Mouse (Mus musculus) midbrain, embryonic 11.5 days (tissue): ENCODE measurements around the gene Frmd4a. TPM values are rescaled to one million over a fixed set of nuclear protein-coding genes. Genes with fewer than 3 reads are reported as not detected.
A peak's percentile ranks its signal among the peaks of the same experiment; 100 is the strongest.

ENCODE experiments used
- ATAC-seq: fragments of 200-750 bp; cut with Nextera tagmentation; 2 replicates; pipeline ENCODE4 v1.8.0; 2017; ENCODE audit warnings: moderate TSS enrichment, moderate library complexity; ENCODE audit not compliant: low FRiP score
- DNase-seq: peaks from one replicate; pipeline ENCODE4 v3.0.0; 2015; ENCODE audit warnings: low spot score; ENCODE audit errors: missing footprints
- H3K27ac ChIP-seq: fragments of 300-500 bp; sonication (generic); 2 replicates; pipeline ENCODE4 v1.5.1; 2014; ENCODE audit warnings: low read depth, low read length
- H3K27me3 ChIP-seq: fragments of 300-500 bp; sonication (generic); 2 replicates; pipeline ENCODE4 v1.6.1; 2014; ENCODE audit warnings: mild to moderate bottlenecking, low read length, moderate library complexity, mixed read lengths; ENCODE audit not compliant: control insufficient read depth, insufficient read depth
- H3K36me3 ChIP-seq: fragments of 300-500 bp; sonication (generic); 2 replicates; pipeline ENCODE4 v1.6.1; 2014; ENCODE audit warnings: mild to moderate bottlenecking, low read length, moderate library complexity, mixed read lengths; ENCODE audit not compliant: control insufficient read depth, insufficient read depth
- H3K4me1 ChIP-seq: fragments of 300-500 bp; sonication (generic); 2 replicates; pipeline ENCODE4 v1.6.1; 2014; ENCODE audit warnings: low read length; ENCODE audit not compliant: control insufficient read depth, insufficient read depth
- H3K4me2 ChIP-seq: fragments of 300-500 bp; sonication (generic); 2 replicates; pipeline ENCODE4 v1.6.1; 2014; ENCODE audit warnings: mild to moderate bottlenecking, moderate library complexity
- H3K4me3 ChIP-seq: fragments of 300-500 bp; sonication (generic); 2 replicates; pipeline ENCODE4 v1.5.1; 2014; ENCODE audit warnings: low read depth, low read length
- H3K9ac ChIP-seq: fragments of 300-500 bp; sonication (generic); 2 replicates; pipeline ENCODE4 v1.6.1; 2014; ENCODE audit warnings: low read length
- H3K9me3 ChIP-seq: fragments of 300-500 bp; sonication (generic); 2 replicates; pipeline ENCODE4 v1.6.1; 2016; ENCODE audit warnings: low read length; ENCODE audit not compliant: control insufficient read depth
- WGBS: fragments of 180-500 bp; shearing (Covaris S2); extraction: QIAGEN DNeasy Blood & Tissue Kit; methylation state at CpG from one replicate; pipeline ENCODE4 v1.1.7; 2014; 5-methylcytosine and 5-hydroxymethylcytosine counted together
- polyA plus RNA-seq: library from polyadenylated mRNA; unstranded; fragments of >200 nt; fragmentation: Nextera tagmentation; extraction: Ambion mirVana; gene quantifications from 2 replicates; pipeline ENCODE4 v1.2.1, GENCODE M21; 2014

The Frmd4a gene
- polyA plus RNA-seq, 1 experiment from 2014 or later: 35.2 TPM

- Histone ChIP-seq H3K27me3 (no peaks in the 10 kb centered on the region), H3K4me1 (no peaks in the 10 kb centered on the region), H3K9me3 (no peaks in the 10 kb centered on the region), H3K4me3 (no peak overlapping the region), H3K36me3 (no peaks in the 10 kb centered on the region), H3K27ac (no peak overlapping the region), H3K9ac (no peak overlapping the region), H3K4me2 (no peak overlapping the region)
- ATAC-seq (no peak), DNase-seq (no peak)
- 69% methylated on average over 7 of the region's 7 CpGs for WGBS
Observed at GRCm38 (mm10) chr2:4209234-4209633, 191.7 kb downstream of the Frmd4a start.

- ATAC-seq: peak; percentile 43
- WGBS: 5% methylated on average over 1 of the region's 1 CpGs
Observed at GRCm38 (mm10) chr2:4222497-4222828, 204.9 kb downstream of the Frmd4a start.

DNA sequence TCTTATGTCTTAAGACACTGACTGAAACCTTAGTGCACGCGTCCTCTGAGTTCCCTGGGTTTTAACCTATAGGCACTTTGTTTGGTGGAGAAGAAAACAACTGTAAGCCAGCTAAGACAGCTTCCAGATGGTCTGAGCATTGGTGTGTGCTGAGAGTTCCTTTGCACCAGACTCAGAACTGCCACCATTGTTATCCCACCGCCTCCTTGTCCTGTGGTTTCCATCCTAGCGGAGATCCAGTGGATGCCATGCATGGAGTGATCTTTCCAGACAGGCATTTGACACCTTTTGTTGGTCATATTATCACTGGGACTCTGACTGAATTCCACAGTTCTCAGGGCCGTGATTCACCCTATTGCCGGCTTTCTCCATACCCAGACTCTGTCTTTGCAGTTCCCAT is 205.8 kb downstream of the Frmd4a start:
- ATAC-seq (no peak), DNase-seq (no peak)
- Histone ChIP-seq H3K4me2 (no peak overlapping the region), H3K27ac (no peak overlapping the region), H3K9ac (no peak overlapping the region), H3K4me3 (no peak overlapping the region), H3K36me3 (no peaks in the 10 kb centered on the region), H3K4me1 (peaks cover 13% of the 10 kb centered on the region; the same call in 1 of the 2 replicates), H3K9me3 (no peaks in the 10 kb centered on the region; the same call in 1 of the 2 replicates), H3K27me3 (no peaks in the 10 kb centered on the region)
- 84% methylated on average over 6 of the region's 6 CpGs for WGBS

More at GRCm38 (mm10) chr2:4222497-4222828, 204.9 kb downstream of the Frmd4a start:
- Histone ChIP-seq H3K4me3 (no peak overlapping the region), H3K4me1 (peaks cover 9% of the 10 kb centered on the region; the same call in 1 of the 2 replicates), H3K36me3 (no peaks in the 10 kb centered on the region), H3K27me3 (no peaks in the 10 kb centered on the region), H3K9me3 (no peaks in the 10 kb centered on the region; the same call in 1 of the 2 replicates), H3K27ac (no peak overlapping the region), H3K4me2 (no peak overlapping the region), H3K9ac (no peak overlapping the region)
- DNase-seq: peak; percentile 86

GRCm38 (mm10) chr2:4226941-4227558 is 209.5 kb downstream of the Frmd4a start:
- 85% methylated on average over 7 of the region's 7 CpGs for WGBS
- H3K9me3 ChIP-seq: no peaks in the 10 kb centered on the region; the same call in 1 of the 2 replicates
- no peak overlapping the region for H3K4me2 ChIP-seq
- no peak overlapping the region for H3K4me3 ChIP-seq
- H3K36me3 ChIP-seq: no peaks in the 10 kb centered on the region
- H3K9ac ChIP-seq: no peak overlapping the region
- no peaks in the 10 kb centered on the region for H3K27me3 ChIP-seq
- no peak overlapping the region for H3K27ac ChIP-seq
- H3K4me1 ChIP-seq: peaks cover 19% of the 10 kb centered on the region
- DNase-seq (no peak), ATAC-seq (no peak)

GRCm38 (mm10) chr2:4227563-4227962 is 210.0 kb downstream of the Frmd4a start:
- Histone ChIP-seq H3K36me3 (no peaks in the 10 kb centered on the region), H3K4me2 (no peak overlapping the region), H3K27ac (no peak overlapping the region), H3K9me3 (no peaks in the 10 kb centered on the region; the same call in 1 of the 2 replicates), H3K4me3 (no peak overlapping the region), H3K9ac (no peak overlapping the region), H3K4me1 (peaks cover 19% of the 10 kb centered on the region), H3K27me3 (no peaks in the 10 kb centered on the region)
- ATAC-seq (no peak), DNase-seq (no peak)
- 56% methylated on average over 4 of the region's 4 CpGs for WGBS

DNA sequence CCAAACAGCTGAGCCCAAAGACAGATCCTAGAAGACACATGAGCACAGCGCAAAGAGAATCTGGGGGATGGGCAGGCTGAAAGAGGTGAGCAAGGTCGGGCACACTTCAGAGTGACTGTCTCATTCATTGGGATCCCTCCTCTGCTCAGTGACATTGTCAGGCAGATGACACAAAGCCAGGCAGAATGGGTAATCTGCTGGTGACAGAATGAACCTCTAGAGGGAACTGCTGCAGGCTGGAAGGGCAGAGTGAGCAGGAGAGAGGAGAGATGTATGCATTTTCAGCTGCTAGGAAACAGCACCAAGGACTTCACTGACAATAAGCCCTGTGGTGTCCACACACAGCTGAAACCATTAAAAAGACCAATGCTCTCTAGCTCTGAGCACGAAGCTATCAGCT is 211.0 kb downstream of the Frmd4a start:
- ATAC-seq: 0 out of 2 replicates have a peak, but pooled peaks have one; percentile 30
- DNase-seq: no peak
- H3K27ac ChIP-seq: no peak overlapping the region
- no peak overlapping the region for H3K4me3 ChIP-seq
- H3K4me2 ChIP-seq: no peak overlapping the region
- H3K9me3 ChIP-seq: no peaks in the 10 kb centered on the region; the same call in 1 of the 2 replicates
- H3K27me3 ChIP-seq: no peaks in the 10 kb centered on the region
- WGBS: 35% methylated on average over 3 of the region's 3 CpGs
- no peak overlapping the region for H3K9ac ChIP-seq
- H3K36me3 ChIP-seq: no peaks in the 10 kb centered on the region
- peaks cover 26% of the 10 kb centered on the region for H3K4me1 ChIP-seq

DNA sequence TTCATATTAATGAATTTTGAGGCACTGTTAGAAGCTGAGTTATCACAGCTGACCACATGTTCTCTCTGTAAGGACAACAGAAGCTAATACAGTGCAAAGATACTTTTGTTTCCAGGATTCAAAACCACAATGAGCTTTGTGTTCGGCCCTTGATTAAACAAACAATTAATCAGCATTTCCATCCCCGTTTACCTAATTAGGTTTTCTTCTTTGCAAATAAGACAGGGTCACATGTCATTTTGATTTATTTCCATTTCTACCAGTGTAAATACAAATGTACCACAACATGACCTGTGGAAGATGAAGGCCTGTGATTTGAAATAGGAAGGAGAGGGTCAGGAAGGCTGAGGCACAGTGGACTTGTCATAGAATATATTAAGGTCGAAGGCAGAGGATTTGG is 214.8 kb downstream of the Frmd4a start:
- 56% methylated on average over 3 of the region's 3 CpGs for WGBS

GRCm38 (mm10) chr2:4232761-4233322 is 215.3 kb downstream of the Frmd4a start:
- Histone ChIP-seq H3K27ac (peak overlapping the region; percentile 57), H3K4me1 (peaks cover 23% of the 10 kb centered on the region), H3K27me3 (no peaks in the 10 kb centered on the region), H3K36me3 (no peaks in the 10 kb centered on the region), H3K9ac (no peak overlapping the region), H3K4me3 (no peak overlapping the region), H3K4me2 (peak overlapping the region; percentile 14; the same call in 1 of the 2 replicates), H3K9me3 (no peaks in the 10 kb centered on the region)
- DNase-seq (peak; percentile 90), ATAC-seq (peak; percentile 76)
- WGBS: 30% methylated on average over 10 of the region's 10 CpGs

More for the DNA sequence above, 214.8 kb downstream of the Frmd4a start:
- Histone ChIP-seq H3K27me3 (no peaks in the 10 kb centered on the region), H3K4me3 (no peak overlapping the region), H3K9ac (no peak overlapping the region), H3K36me3 (no peaks in the 10 kb centered on the region), H3K4me2 (peak overlapping the region; percentile 14; the same call in 1 of the 2 replicates), H3K27ac (peak overlapping the region; percentile 57; the same call in 1 of the 2 replicates), H3K9me3 (no peaks in the 10 kb centered on the region), H3K4me1 (peaks cover 26% of the 10 kb centered on the region)
- DNase-seq: peak; percentile 85
- ATAC-seq: peak; percentile 47

DNA sequence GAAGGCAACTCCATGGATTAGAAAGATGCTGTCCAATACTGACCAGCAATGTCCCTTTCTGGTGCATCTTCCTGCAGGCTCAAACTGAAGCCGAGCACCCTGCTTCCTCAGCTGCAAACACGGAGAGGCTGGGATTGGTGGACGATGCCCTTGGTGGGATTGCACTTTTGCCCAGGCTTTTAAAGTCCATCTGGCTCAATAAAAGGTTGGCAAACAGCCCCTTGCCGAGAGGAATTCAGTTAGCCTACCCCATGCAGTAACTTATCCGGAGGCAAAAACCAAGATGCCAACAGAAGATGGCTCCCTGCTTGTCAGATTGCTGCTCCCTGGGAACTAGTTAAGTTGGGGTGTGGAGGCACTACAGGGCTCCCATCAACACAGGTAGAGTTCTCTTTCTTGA is 220.2 kb downstream of the Frmd4a start:
- no peaks in the 10 kb centered on the region for H3K36me3 ChIP-seq
- no peaks in the 10 kb centered on the region for H3K9me3 ChIP-seq
- H3K27ac ChIP-seq: no peak overlapping the region
- H3K4me1 ChIP-seq: peaks cover 5% of the 10 kb centered on the region; the same call in 1 of the 2 replicates
- H3K4me3 ChIP-seq: no peak overlapping the region
- no peak overlapping the region for H3K9ac ChIP-seq
- no peak for DNase-seq
- H3K27me3 ChIP-seq: no peaks in the 10 kb centered on the region
- WGBS: 90% methylated on average over 5 of the region's 5 CpGs
- no peak overlapping the region for H3K4me2 ChIP-seq
- no peak for ATAC-seq
